Mouse (Mus musculus) urinary bladder, postnatal 0 days (tissue): ENCODE measurements around the gene Selenoi. TPM values are rescaled to one million over a fixed set of nuclear protein-coding genes. Genes with fewer than 3 reads are reported as not detected.

ENCODE experiments used
- polyA plus RNA-seq: library from polyadenylated mRNA; unstranded; fragments of >200 nt; fragmentation: Nextera tagmentation; extraction: Ambion mirVana; gene quantifications from 2 replicates; pipeline ENCODE4 v1.2.1, GENCODE M21; 2015

Gene Selenoi
- polyA plus RNA-seq = 21.4 and 23.9 TPM in 2 replicates

DNA sequence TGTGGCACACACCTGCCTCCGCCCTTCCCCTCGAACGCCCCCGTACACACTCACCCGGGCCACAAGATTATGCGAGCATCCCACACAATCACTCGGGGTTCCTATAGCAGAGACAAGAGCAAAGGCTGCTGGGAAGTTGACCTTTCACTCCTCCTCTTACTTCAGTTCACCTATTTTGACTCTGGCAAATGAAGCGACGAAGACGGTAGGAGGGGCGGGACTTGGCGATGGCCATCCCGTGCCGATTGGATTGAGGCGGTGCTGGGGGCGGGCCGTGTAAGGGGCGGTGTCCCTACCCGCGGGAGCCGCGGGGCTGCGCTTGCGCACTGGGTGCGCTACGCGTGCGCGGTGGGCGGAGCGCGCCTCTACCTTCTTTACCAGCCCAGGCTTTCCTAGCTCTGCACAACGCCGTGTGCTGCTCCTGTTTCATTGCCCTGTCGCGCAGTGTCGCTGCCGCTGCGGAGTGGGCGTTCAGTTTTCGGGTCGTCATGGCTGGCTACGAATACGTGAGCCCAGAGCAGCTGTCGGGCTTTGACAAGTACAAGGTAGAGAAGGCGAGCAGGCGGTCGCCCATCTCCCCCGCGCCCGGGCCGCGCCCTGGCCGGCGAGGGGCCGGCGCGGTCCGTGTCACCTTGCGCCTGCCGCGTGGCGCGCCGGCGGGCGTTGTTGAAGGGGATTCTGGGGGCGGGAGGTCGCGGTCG is at the start of gene Selenoi:
Gene Selenoi, plus strand, starts transcription at position 311 of the 701 bp plus-strand sequence.

DNA sequence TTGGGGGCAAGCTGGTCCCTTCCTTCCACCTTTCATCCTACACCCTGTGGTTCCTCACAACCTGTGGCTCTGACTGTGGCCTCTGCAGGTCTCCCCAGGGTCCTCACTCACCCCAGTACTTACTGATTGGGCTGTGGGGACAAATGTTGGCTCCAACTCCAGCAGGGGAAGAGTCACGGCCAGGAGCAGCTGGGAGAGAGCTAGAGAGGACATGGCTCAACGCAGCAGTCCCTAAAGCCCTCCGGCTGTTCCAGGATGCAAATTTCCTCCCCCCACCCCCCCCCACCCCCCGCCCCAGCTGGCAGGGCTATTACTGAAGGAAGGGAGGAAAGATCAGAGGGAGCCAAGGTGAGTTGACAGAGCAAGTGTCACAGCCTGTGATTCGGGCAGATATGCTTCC is 26.9 kb upstream of the Selenoi start, which contains the start of gene Adgrf3:
Gene Adgrf3, minus strand, starts transcription at position 230 of the 400 bp plus-strand sequence.

DNA sequence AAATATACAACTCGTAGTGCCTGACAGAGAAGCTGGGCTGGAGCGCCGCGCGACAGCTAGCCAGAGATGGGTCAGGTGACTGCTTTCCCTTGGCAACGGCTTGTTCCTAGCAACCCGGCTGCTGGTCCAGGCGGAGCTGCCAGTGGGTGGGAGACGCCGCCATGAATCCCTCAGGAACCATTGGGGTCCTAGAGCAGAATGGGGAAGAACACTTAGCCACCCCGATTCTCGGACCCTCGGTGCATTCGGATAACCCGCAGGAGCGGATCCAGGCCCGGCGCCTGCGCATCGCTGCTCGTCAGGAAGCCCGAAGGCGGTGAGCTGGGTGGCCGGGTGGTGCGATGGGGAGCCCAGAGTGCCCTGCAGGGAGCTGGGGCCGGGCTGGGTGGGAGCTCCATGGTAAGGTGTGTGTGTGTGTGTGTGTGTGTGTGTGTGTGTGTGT is 48.9 kb downstream of the Selenoi start, which contains the start of gene Drc1:
Gene Drc1, plus strand, starts transcription at position 98 of the 442 bp plus-strand sequence.

Other genes with a start within 250 kb of the Selenoi start
- gene Il6, start 219.5 kb upstream of the Selenoi start, polyA plus RNA-seq = 0.26 and 1.6 TPM in 2 replicates
- gene Tyms, start 159.0 kb upstream of the Selenoi start, polyA plus RNA-seq = 74.7 and 89.0 TPM in 2 replicates
- gene Garem2, start 127.4 kb upstream of the Selenoi start, polyA plus RNA-seq = 0.08 and 0.10 TPM in 2 replicates
- not detected in 2 replicates for gene 3110082J24Rik, start 126.5 kb upstream of the Selenoi start, polyA plus RNA-seq
- gene Hadha, start 77.4 kb upstream of the Selenoi start, polyA plus RNA-seq = 111 and 122 TPM in 2 replicates
- gene Hadhb, start 77.3 kb upstream of the Selenoi start, polyA plus RNA-seq = 154 and 164 TPM in 2 replicates
- gene Adgrf3, start 26.9 kb upstream of the Selenoi start, polyA plus RNA-seq = 0.13 and 0.29 TPM in 2 replicates
- gene Drc1, start 48.8 kb downstream of the Selenoi start, polyA plus RNA-seq = 0.10 and 0.43 TPM in 2 replicates
- 0.07 TPM in 1 of 2 replicates, not detected in the other for gene Otof, start 229.4 kb downstream of the Selenoi start, polyA plus RNA-seq
- 0.31 TPM in 1 of 2 replicates, not detected in the other for gene 1700001C02Rik, start 233.5 kb downstream of the Selenoi start, polyA plus RNA-seq